Mouse (Mus musculus) testis, adult 2 months (tissue): ENCODE data around the gene Slc37a3.

Experiments used
- CTCF ChIP-seq: fragments of 200-500 bp; IDR thresholded peaks from 2 replicates; pipeline ENCODE4 v1.5.1; 2012; ENCODE audit warnings: low read depth, mild to moderate bottlenecking, inconsistent platforms, low read length, moderate library complexity; ENCODE audit not compliant: control insufficient read depth, insufficient read depth, insufficient replicate concordance
- POLR2A ChIP-seq: fragments of 200-500 bp; IDR thresholded peaks from 2 replicates; pipeline ENCODE4 v1.6.1; 2012; ENCODE audit warnings: low read depth, mild to moderate bottlenecking, inconsistent platforms, low read length, moderate library complexity; ENCODE audit not compliant: control insufficient read depth

GRCm38 (mm10) chr6:39373301-39373955, 4.0 kb downstream of the Slc37a3 start:
- no peak for TF ChIP-seq CTCF
- no peak for TF ChIP-seq POLR2A
